Mouse (Mus musculus): ENCODE measurements around the gene Anks1.

- no peak for TF ChIP-seq POLR2A (IDR thresholded peaks at IDR 0.05; ENCODE audit: extremely low read depth, insufficient read depth, low read length)
- no peak for TF ChIP-seq CTCF (IDR thresholded peaks at IDR 0.05; ENCODE audit: low read depth, low read length)
Observed at GRCm38 (mm10) chr17:28000389-28000788, 91.3 kb downstream of the Anks1 start.

All from liver, adult 2 months (tissue).